Mouse (Mus musculus): Measurements from ENCODE around the gene Grik5.

- no peak for TF ChIP-seq POLR2A (IDR thresholded peaks at IDR 0.05; ENCODE audit: insufficient read depth, low read depth, low read length)
- no peak for TF ChIP-seq CTCF (IDR thresholded peaks at IDR 0.05; ENCODE audit: insufficient read depth, low read depth, low read length)
Measured at GRCm38 (mm10) chr7:24980439-24980838, 91.7 kb downstream of the Grik5 start.

All from olfactory bulb, adult 2 months (tissue).